Mouse (Mus musculus): ENCODE measurements around the gene Ankrd13c. TPM values are rescaled to one million over a fixed set of nuclear protein-coding genes. Genes with fewer than 3 reads are reported as not detected.

Gene Ankrd13c
- polyA plus RNA-seq, 1 experiment from 2014 or later, result 38.5 TPM

DNA sequence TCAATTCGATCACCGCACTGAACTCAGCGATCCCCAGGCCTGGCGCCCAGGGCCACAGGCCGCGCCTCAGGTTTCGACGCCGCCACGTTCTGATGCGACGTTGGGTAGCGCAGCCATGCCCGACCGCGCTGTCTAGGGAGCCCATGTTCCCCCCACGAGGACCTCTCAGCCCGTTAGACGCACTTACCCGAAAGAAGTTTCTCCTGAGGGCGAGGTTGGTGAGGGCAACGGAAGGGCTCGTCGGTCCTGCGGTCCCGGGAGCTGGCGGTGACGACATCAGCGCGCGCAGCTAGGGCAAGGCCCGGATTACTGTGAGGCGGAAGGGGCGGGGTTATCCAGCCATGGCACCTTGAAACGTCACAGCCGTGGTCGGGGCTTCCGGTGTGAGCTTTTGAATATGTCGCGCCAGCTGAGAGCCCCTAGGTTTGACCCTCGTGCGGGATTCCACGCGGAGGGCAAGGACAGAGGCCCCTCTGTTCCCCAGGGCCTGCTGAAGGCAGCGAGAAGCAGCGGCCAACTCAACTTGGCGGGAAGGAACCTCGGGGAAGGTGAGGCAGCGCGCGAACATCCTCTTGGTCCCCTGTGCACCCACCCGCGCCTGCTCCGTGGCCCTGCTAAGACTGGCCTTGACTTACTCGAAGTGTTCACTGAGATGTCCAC, 89.4 kb downstream of the Ankrd13c start, which contains the start of the genes Srsf11 and Lrrc40:
Srsf11 (minus strand) TSS at position 311 of the 660 bp plus-strand sequence.
Lrrc40 (plus strand) TSS at position 334 of the 660 bp plus-strand sequence.
- H3K27me3 ChIP-seq (ENCODE audit: control insufficient read depth, insufficient read depth, low read length), result no peaks in the 10 kb centered on the region
- H3K9ac ChIP-seq (replicated peaks; ENCODE audit: low read depth, low read length), result peak within 1 kb of the TSS; percentile 78
- H3K4me3 ChIP-seq (ENCODE audit: low read depth, low read length), result peak within 1 kb of the TSS; percentile 65
- peaks cover 19% of the 10 kb centered on the region for H3K4me1 ChIP-seq (ENCODE audit: control insufficient read depth, insufficient read depth, low read length)
- no peaks in the 10 kb centered on the region for H3K36me3 ChIP-seq (ENCODE audit: control insufficient read depth, insufficient read depth, low read length)
- H3K4me2 ChIP-seq (ENCODE audit: low read depth, low read length), result peak within 1 kb of the TSS; percentile 71
- H3K9me3 ChIP-seq (ENCODE audit: control insufficient read depth, low read length), result no peaks in the 10 kb centered on the region
- peak; percentile 97 for ATAC-seq (ENCODE audit: low read depth)
- WGBS, result under 1% methylated on average over 55 of the region's 55 CpGs
- peak within 1 kb of the TSS; percentile 75 for H3K27ac ChIP-seq (ENCODE audit: low read depth, low read length)

DNA sequence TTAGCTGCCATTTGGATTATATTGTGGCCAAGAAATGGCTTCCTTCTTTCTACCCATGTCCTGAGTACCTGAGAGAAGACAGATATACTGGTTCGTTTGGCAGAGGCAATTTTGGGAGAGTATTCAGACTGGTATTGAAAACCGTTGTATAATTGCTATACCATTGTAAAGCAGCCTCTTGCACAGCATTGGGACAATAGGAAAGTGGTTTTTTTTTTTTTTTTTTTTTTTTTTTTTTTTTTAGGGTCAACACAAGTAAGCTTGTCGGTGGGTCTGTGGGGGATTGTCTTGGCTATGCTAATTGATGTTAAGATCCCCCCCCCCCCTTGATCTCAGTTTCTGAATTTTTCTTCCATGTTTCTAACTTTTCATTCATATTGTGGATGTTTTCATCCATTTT, 91.1 kb downstream of the Ankrd13c start:
- Histone ChIP-seq H3K9ac (replicated peaks; ENCODE audit: low read depth, low read length) (no peak overlapping the region), H3K27ac (ENCODE audit: low read depth, low read length) (no peak overlapping the region), H3K36me3 (ENCODE audit: control insufficient read depth, insufficient read depth, low read length) (no peaks in the 10 kb centered on the region), H3K4me2 (ENCODE audit: low read depth, low read length) (no peak overlapping the region), H3K4me3 (ENCODE audit: low read depth, low read length) (no peak overlapping the region), H3K4me1 (ENCODE audit: control insufficient read depth, insufficient read depth, low read length) (peaks cover 12% of the 10 kb centered on the region), H3K9me3 (ENCODE audit: control insufficient read depth, low read length) (no peaks in the 10 kb centered on the region), H3K27me3 (ENCODE audit: control insufficient read depth, insufficient read depth, low read length) (no peaks in the 10 kb centered on the region)
- ATAC-seq (ENCODE audit: low read depth), result no peak
- 93% methylated on average over 3 of the region's 3 CpGs for WGBS

DNA sequence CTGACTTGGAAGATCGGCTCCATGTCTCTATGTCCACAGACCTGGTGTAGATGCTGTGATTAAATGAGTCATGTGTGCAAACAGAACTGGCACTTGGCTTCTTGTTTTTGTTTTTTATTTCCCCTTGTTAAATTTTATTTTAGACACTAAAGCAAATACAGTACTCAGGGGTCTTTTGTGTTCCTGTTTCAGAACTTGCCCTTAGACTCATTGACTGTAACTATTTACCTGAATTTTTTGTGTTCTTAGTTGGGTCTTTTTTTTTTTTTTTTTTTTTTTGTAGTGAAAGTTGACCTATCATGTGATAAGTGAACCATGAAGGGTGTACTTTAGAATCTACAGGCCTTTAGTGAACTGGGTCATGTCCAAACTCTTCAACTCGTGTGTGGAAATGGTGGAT, 93.7 kb downstream of the Ankrd13c start:
- Histone ChIP-seq H3K9me3 (ENCODE audit: control insufficient read depth, low read length) (no peaks in the 10 kb centered on the region), H3K36me3 (ENCODE audit: control insufficient read depth, insufficient read depth, low read length) (no peaks in the 10 kb centered on the region), H3K9ac (replicated peaks; ENCODE audit: low read depth, low read length) (no peak overlapping the region), H3K4me2 (ENCODE audit: low read depth, low read length) (no peak overlapping the region), H3K4me1 (ENCODE audit: control insufficient read depth, insufficient read depth, low read length) (peaks cover 6% of the 10 kb centered on the region; the same call in 1 of the 2 replicates), H3K27me3 (ENCODE audit: control insufficient read depth, insufficient read depth, low read length) (no peaks in the 10 kb centered on the region), H3K27ac (ENCODE audit: low read depth, low read length) (no peak overlapping the region), H3K4me3 (ENCODE audit: low read depth, low read length) (no peak overlapping the region)
- no peak for ATAC-seq (ENCODE audit: low read depth)
- whole genome bisulfite sequencing, result 83% methylated on average over 2 of the region's 2 CpGs

DNA sequence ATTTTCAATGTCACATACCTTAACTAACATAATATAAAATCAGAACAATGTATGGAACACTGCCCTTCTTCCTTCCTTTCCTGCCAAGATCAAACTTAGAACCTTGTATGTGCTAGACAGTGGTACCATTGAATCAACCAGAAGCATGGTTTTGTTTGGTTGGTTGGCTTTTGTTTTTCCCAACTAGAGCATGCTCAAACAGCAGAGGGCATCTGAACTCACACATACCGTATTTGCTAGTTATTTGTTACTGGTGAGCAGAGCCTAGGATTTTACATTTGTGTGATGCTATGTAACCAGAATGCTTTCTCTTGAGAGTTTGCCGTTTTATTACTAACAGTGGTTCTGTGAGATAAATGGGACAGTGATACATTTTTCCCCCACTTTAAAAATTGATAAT, 102.5 kb downstream of the Ankrd13c start:
- H3K9me3 ChIP-seq (ENCODE audit: control insufficient read depth, low read length), result no peaks in the 10 kb centered on the region
- peaks cover 3% of the 10 kb centered on the region; the same call in 1 of the 2 replicates for H3K36me3 ChIP-seq (ENCODE audit: control insufficient read depth, insufficient read depth, low read length)
- H3K9ac ChIP-seq (replicated peaks; ENCODE audit: low read depth, low read length), result no peak overlapping the region
- no peak for ATAC-seq (ENCODE audit: low read depth)
- H3K27me3 ChIP-seq (ENCODE audit: control insufficient read depth, insufficient read depth, low read length), result no peaks in the 10 kb centered on the region
- no peaks in the 10 kb centered on the region for H3K4me1 ChIP-seq (ENCODE audit: control insufficient read depth, insufficient read depth, low read length)
- WGBS, result 86% methylated on average over 2 of the region's 2 CpGs
- no peak overlapping the region for H3K4me3 ChIP-seq (ENCODE audit: low read depth, low read length)
- H3K27ac ChIP-seq (ENCODE audit: low read depth, low read length), result no peak overlapping the region
- H3K4me2 ChIP-seq (ENCODE audit: low read depth, low read length), result no peak overlapping the region

Other genes starting within 250 kb of the Ankrd13c start
- gene Cth, start 22.2 kb upstream of the Ankrd13c start, polyA plus RNA-seq (2014; fragmentation: Nextera tagmentation; extraction: Ambion mirVana), result 2.1 and 2.2 TPM in 2 replicates
- 284 and 285 TPM in 2 replicates for gene Srsf11, start 89.4 kb downstream of the Ankrd13c start, polyA plus RNA-seq (2014; fragmentation: Nextera tagmentation; extraction: Ambion mirVana)
- gene Lrrc40, start 89.4 kb downstream of the Ankrd13c start, polyA plus RNA-seq (2014; fragmentation: Nextera tagmentation; extraction: Ambion mirVana), result 52.8 and 56.3 TPM in 2 replicates

Data from neural tube, embryonic 14.5 days (tissue).